Mouse (Mus musculus) ES-CJ7 (cell line): ENCODE results near the gene Car7.
A peak's percentile ranks its signal among the peaks of the same experiment; 100 is the strongest.

Source experiments
- DNase-seq: peaks from one replicate; pipeline ENCODE4 v3.0.0; 2011; ENCODE audit warnings: low read depth, low spot score

Car7 gene

GRCm38 (mm10) chr8:104533971-104534778 is at the start of gene Car7, which contains the start of gene Nae1:
Gene Car7 (plus strand): TSS chr8:104534689.
Gene Nae1 (minus strand): TSS chr8:104534637.
- DNase-seq: peak; percentile 95

- peak; percentile 75 for DNase-seq
Observed at GRCm38 (mm10) chr8:104509061-104510006, 25.2 kb upstream of the Car7 start, which contains the start of gene Terb1. Gene Terb1 (minus strand): TSS chr8:104509910.

GRCm38 (mm10) chr8:104510134-104510533 is 24.4 kb upstream of the Car7 start:
- DNase-seq: no peak

GRCm38 (mm10) chr8:104517872-104518271 is 16.6 kb upstream of the Car7 start:
- DNase-seq: no peak

GRCm38 (mm10) chr8:104529671-104530070 is 4.8 kb upstream of the Car7 start:
- no peak for DNase-seq

GRCm38 (mm10) chr8:104533551-104533950 is 938 bp upstream of the Car7 start:
- no peak for DNase-seq

DNA sequence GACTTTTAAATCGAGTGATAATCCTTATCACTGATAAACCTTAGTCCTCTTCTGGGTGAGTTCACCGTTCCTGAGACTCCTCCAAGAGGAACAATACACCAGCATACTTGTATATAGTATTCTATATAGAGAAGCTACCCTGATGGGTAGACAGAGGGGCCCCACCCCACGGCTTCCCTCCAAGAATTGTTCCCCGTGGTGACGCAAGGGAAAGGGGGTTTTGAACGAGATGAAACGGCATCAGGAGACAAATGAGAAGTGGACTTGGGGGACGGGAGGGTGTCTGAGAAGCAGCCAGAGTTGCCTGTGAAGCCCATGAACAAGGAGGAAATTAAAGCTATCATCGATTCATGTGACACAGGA is 271 bp downstream of the Car7 start:
- no peak for DNase-seq

DNA sequence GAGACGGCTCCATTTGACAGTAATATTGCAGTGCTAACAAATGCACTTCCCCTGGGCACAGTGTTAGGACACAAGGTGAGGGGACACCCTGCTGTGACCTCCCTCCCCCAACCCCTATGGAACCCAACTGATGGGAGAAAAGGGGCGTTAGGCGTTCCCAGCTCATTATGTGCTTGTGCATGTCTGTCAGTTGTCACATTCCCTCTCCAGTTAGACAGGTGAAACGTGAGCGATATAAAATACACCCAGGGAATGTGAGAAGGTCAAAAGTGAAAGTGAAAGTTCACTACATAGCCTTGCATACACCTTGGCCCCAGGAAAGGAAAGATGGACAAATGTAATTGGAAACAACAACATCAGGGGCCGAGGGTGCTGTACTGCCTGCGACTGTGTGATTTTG is 889 bp downstream of the Car7 start:
- peak; percentile 28 for DNase-seq

DNA sequence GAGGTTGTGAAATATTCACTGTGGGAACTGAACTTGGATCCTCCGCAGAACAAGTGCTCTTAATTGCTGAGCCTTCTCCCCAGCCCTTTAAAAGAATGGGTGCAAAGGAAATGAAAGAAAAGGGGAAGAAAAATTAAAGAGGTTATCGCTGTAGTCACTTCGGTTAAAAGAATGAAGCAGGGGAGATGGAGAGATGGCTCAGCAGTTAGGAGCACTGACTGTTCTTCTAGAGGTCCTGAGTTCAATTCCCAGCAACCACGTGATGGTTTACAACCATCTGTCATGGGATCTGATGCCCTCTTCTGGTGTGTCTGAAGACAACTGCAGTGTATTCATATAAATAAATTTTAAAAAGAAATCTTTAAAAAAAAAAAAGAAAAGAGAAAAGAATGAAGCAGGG is 1.5 kb downstream of the Car7 start:
- DNase-seq: no peak

GRCm38 (mm10) chr8:104538896-104539295 is 4.4 kb downstream of the Car7 start:
- DNase-seq: no peak

- peak; percentile 33 for DNase-seq
Observed at GRCm38 (mm10) chr8:104539566-104539965, 5.1 kb downstream of the Car7 start.

DNA sequence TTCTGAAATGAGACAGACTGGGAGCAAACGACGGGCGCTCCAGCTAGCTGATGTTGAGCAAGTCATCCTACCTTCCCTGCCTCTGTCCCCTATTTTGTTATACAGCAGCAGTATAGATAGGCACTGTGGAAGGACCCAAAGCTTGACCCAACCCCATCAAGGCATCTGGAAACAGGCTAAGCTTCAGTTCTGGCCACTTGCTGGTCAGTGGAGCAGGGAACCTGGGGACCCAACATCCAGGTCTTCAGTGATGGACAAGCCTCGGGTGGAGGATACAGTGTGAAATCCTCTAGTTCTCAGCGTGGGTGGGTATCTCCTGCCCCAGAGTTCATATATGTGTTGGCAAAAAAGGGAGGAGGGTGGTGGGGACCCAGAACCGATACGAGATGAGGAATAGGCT is 5.7 kb downstream of the Car7 start:
- no peak for DNase-seq

DNA sequence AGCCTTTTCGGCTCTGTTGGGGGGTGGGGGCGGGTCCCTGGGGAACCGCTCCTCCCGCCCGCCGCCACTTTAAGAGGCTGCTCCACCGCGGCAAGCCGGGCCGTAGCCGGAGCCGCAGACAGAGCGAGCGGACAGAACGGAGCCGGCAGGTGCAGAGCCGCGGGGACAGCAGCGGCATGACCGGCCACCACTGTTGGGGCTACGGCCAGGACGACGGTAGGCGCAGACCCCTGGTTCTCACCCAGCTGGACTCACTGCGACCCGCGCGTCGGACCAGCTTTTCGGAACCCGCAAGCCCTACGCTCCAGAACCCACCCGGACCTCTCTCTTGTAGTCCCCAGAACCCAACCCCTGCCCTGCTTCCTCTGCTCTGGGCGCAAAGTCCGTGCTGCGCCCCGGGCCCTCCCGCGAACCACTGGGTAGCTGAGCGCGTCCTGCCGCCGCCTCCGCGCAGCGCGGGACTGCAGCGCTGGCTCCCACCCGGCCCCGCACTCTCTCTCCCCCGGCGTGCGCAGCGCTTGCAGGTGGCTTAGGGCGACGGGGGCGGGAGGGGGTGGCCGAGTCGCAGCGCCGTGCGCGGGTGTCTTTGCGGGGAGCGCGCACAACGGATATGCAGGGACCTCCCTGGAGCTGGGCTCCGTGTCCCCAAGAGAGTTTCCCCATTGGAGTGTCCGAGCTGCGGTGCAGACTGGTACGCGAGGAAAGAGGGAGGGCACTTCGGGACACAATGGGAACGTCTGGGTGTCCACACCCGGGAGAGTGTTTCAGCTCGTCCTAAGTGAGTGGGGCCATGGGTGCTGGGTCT is 6.4 kb downstream of the Car7 start:
- peak; percentile 31 for DNase-seq

DNA sequence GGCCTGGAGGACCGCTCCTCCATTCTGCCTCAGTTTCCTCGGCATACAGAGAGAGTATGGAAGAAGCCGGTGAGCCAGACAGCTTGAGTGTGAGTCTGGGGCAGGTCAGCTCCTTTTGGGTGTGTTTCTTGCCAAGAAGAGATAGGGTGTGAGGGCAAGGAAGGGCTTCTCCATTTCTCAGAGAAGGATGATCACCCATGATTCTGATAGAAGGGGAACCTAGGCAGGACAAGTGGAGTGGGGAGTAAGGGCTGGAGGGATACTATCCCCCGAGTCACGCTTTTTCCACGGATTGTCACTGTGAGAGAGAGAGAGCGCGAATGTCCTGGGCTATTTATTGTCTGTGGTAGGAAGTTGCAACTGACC is 7.0 kb downstream of the Car7 start:
- DNase-seq: no peak

DNA sequence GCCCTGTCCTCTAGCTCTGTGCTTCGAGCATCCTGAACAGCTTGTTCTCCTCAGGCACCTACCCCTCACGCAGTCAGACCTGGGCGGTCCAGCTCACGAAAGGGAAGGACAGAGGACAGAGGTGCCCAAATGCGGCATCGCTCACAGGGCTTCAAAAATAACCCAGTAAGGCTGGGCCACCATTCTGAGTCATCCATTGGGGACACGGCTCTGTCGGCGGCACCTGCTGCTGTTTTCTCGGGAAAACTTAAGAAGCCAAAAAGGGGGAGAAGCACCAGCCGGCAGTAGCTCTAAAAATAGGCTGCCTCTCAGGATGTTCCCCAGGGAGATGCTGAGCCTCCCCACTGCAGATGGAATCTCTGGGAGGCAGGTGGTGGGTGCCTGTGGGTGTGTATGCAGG is 7.7 kb downstream of the Car7 start:
- DNase-seq: no peak

DNA sequence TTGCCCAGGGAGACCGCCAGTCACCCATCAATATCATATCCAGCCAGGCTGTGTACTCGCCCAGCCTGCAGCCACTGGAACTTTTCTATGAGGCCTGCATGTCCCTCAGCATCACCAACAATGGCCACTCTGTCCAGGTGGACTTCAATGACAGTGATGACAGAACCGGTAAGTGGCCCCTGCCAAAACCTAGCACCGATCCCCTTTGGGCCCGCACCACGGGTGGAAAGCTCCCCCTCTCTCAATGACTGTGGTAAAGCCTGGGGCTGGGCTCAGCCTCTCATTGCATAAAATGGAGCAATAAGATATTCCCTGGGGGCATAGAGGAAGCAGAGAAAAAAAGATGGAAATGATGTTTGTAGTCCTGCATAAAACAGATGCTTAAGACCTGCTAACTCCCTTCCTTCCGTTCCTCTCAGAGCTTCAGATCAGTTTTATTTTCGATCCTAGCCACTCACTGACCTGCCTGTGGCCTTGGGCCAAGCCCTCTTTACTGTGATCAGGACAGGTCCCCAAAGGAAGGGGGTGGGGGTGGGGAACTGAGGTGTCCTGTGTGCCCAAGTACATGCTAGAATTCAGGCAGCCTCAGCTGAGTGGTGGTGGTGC is 9.1 kb downstream of the Car7 start:
- DNase-seq: no peak

DNA sequence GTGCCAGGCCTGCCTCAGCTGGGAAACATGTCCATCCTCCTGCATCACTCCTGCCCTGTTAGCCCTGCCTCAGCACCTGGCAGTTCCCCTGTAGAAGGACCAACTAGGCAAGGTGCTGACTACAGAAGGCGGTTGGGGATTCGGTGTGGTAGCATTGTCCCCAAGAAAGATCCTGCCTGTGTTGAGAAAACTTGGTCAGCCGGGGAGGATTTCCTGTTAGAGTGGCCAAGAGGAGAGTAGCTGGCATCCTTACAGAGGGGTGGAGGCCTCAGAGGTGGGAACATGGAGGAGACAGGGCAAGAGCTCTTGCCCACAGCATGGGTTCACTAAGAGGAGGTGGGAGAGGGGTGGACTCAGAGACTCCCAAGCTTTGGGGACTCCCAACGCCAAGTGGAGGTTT is 20.7 kb downstream of the Car7 start:
- DNase-seq: no peak

GRCm38 (mm10) chr8:104557226-104557625 is 22.7 kb downstream of the Car7 start:
- no peak for DNase-seq

DNA sequence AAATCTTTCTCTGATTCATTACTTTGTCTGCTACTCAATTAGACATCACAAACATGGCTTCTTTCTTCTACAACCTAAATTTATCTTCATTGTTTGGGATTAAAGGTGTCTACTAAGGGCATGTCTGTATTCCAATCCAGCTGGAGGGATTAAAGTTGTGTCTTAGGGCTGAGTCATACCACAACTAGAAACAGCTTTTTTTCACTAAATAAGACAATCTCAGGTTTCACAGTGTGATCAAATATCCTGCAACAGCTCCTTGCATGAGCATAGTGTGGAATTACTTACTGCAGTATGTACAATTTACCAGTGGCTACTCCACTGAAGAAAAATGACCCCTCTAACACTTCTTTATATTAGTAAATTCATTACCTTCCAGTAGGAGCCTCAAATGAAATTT is 26.2 kb downstream of the Car7 start:
- no peak for DNase-seq

- DNase-seq: peak; percentile 96
Observed at GRCm38 (mm10) chr8:104564633-104565456, 30.4 kb downstream of the Car7 start.

DNA sequence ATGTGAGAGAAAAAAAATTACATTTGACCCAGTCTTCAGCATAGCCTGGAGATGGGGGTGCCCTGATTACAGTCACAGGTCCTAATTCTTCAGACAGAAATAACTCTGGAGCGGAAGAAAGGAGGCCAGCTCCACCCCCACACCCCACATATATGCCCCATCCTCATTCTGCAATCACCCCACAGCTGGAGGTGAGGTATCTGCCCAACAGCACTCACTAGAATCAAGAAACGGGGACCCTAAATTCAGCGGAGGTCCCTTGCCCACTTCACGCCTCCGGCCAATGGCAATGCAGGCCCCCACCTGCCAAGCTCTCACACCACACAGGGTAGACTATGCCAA is 30.9 kb downstream of the Car7 start:
- DNase-seq: no peak
